Mouse (Mus musculus): ENCODE results near the gene Gm45753.

Gm45753 gene

GRCm38 (mm10) chr8:45274317-45274716 is 33.9 kb downstream of the Gm45753 start:
- DNase-seq (ENCODE audit: low spot score): no peak

DNA sequence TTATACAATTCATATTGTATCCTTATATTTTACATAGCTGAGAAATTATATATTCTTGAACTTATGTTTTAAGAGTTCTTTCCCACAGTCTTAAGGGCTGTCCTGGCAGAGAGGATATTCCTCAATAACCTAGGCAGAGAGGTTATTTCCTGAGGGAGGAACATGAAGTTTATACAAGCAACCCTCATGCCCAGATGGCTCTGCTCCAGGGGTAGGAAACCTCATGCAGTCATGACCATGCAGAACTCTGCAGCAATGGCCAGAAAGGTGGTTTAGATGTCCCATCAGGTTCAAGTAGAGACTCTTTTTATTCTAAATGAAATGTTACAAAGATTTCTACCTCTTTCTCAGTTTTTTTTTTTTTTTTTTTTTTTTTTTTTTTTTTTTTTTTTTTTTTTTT is 39.2 kb downstream of the Gm45753 start:
- no peak for DNase-seq (ENCODE audit: low spot score)

GRCm38 (mm10) chr8:45268485-45268884 is 39.8 kb downstream of the Gm45753 start:
- DNase-seq (ENCODE audit: low spot score): no peak

DNA sequence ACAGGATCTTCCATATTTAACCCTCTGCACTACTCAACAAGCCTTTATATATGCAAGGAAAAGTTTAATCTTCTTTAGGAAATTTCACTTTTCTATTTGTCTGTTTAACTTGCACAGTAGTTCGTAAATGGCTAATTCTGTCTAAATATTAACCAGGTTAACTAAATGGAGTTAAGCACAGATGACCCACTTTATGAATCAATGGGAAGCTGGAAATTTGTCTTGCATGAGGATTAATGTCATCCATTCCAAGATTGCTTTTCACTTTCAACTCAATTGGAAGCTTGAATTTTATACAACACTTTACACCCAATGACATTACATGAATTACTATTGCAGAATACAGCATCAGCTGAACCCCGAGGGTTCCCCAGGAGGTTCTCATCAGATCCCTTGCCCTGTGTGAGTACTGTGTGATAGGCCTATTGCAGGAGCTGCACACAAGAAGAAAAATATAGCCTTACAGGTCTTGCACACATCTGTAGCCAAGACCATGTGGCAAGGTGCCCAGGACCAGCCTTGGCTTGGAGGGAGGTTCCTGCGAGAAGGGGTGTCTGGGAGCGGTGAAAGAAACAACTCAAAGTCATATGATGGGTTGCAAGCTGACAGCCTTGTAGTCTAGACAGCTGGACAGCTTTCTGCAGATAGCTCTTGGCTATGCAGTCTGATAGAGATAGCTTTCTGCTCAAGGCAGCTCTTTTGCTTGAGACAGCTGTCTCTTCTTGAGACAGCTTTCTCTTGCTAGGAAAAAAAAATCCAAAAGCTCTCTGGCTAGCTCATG is 40.5 kb downstream of the Gm45753 start:
- no peak for DNase-seq (ENCODE audit: low spot score)

DNA sequence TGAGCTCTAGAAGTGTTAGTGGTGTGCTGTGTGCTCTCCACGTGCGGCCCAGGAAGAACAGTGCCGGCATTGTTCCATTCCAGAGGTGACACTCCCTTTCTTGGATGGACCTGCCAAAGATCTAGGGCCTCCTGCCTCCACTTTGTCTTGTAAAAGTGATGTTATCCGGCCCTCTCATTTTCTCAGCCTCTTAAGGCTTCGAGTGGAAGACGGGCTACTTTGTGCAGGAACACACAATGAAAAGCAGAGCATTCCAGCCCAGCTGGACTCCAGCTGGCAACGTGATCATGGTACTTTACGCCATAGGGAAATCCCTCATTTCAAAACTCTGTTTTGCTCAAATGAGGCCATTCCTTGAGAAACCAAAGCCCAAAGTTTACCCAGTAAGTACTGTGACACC is 41.3 kb downstream of the Gm45753 start:
- DNase-seq (ENCODE audit: low spot score): peak; percentile 67

DNA sequence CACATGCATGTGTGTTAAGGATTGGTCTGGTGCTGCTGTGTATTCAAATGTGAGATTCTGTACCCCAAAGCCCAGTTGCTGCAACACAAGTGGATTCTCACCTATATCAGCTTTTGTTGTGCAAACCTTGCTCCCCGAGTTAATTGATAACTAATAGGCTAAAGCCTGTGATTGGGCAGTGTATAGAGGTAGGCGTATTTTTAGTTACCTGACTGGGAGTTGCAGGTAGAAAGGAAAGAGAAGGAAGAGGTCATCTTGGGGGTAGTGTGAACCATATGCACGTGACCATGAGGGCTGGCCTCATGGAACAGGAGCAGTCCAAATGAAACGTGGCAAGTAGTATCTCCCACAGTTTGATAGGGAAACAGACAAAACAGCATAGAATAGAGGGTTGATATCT is 43.3 kb downstream of the Gm45753 start:
- no peak for DNase-seq (ENCODE audit: low spot score)

DNA sequence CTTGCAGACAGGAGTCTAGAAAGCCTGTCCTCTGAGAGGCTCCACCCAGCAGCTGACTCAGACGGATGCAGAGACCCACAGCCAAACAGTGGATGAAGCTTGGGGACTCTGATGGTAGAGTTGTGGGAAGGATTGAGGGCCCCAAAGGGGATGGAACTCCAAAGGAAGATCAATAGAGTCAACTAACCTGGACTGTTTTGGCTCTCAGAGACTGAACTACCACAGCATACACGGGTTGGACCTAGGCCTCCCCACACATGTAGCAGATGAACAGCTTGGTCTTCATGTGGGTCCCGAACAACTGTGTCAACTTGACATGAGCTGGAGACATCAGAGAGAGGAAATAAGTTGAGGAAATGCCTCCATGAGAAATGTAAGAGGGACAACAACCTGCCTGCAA is 45.4 kb downstream of the Gm45753 start:
- DNase-seq (ENCODE audit: low spot score): no peak

- no peak for DNase-seq (ENCODE audit: low spot score)
Observed at GRCm38 (mm10) chr8:45261920-45262319, 46.3 kb downstream of the Gm45753 start, which contains the start of gene F11. TSS of gene F11 (minus strand) at chr8:45262031.

DNA sequence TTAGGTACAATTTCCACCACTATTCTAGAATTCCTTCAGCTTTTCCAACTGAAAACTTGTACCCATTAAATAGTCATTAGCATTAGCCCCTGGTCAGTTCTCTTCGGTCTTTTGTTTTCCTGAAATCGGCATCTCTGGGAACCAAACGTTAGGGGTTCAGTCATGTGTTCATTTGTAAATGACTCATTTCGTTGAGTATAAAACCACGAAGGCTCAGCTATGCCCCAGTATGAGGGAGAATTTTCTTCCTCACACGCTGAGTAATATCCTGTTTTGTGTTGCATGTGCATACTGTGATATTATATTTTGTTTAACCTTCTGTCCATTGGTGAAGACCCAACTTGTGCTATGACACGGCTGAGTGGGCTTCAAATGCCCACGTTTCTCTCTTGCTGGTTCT is 49.8 kb downstream of the Gm45753 start:
- no peak for DNase-seq (ENCODE audit: low spot score)

DNA sequence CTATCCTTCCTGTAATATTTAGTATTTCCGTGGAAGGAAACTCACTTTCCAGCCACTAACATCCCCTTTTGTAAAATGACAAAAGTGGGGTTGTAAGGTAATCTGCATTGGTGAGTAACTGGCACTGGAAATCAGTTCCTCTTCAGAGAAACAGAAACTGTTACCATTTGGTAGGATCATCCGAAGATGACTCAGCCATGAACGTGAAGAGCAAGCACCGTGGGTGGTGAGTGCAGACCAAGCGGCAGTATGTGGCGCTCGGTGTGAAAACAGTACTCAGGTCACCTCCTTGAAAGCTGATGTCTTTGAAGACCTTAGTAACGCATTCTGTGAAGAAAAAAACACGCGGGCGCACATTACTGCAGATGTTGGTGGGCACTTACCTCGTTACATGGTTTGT is 53.2 kb downstream of the Gm45753 start:
- DNase-seq (ENCODE audit: low spot score): no peak

DNA sequence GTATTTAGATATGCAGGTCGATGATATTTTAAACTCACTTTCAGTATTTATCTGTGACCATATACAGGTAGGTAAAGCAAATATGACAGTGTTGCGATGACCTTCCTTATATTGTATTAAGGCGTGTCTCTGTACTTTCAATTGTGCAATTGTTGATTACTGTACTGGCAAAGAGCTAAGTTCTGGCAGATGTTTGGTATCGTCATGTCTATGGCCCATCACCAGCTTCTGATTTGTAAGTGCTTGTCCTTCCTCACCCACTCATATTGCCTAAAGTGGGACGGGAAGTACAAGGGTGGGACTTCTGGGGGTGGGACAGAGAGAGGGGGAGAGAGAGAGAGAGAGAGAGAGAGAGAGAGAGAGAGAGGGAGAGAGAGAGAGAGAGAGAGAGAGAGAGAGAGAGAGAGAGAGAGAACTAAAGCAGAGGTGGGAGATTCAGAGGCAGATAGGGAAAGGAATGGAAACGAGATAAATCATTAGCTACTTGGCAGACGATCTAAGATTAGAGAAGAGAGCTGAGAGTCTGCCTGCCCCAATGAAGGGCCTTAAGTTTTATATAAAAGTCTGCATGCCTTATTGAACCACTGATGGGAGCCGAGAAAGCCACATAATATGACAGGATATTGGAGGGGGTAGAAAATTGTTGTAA is 53.9 kb downstream of the Gm45753 start:
- no peak for DNase-seq (ENCODE audit: low spot score)

DNA sequence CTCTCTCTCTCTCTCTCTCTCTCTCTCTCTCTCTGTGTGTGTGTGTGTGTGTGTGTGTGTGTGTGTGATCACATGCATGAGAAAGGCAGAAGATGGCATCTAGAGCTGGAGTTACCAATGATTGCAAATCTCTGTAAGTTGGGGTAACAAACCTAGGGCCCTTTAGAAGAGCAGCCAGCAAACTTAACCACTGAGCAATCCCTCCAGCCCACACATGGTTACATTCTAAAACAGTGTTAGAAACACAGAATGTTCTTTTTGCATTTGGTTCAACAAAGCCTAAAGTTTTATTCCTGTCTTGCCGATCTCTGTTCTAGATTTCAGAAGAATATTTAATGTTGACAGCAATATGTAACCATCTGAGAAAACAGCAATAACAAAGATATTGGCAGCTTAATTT is 54.7 kb downstream of the Gm45753 start:
- no peak for DNase-seq (ENCODE audit: low spot score)

DNA sequence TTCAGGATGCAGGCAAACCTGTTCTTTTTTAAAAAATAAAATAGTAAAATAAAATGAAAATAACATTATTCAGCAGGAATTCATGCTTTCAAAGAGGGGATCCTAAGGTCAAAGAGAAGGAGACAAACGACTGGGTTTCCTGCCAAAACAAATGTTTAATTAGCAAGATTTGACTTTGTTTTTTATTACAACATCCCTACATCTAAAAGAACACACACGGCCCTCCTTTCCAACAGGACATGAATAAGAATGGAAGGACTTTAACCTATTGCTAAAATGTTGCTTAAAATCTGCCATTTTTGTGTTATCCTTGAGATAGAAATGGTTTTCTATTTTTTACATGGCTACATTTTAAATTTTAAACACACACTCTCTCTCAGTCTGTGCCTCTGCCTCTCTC is 55.2 kb downstream of the Gm45753 start:
- DNase-seq (ENCODE audit: low spot score): no peak

DNA sequence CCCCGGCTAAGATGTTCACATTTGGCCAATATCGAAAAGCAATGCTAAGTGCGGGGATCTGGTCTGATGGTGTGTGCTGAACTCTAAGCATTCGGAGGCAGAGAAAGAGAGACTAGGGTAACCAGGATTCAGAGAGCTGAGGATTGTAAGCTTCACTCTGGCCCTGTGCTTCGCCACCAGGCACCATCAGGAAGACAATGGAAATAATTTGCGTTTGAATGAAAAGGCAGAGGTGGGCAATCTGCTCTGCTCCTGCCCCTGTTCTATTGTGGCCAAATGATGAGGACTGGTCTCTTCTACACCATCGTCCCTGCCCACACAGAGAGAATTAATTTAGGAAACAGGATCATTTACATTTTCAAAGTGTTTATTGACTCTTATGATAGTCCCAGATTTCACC is 62.0 kb downstream of the Gm45753 start:
- no peak for DNase-seq (ENCODE audit: low spot score)

GRCm38 (mm10) chr8:45239363-45239762 is 68.9 kb downstream of the Gm45753 start:
- no peak for DNase-seq (ENCODE audit: low spot score)

GRCm38 (mm10) chr8:45238282-45238681 is 70.0 kb downstream of the Gm45753 start:
- peak; percentile 37 for DNase-seq (ENCODE audit: low spot score)

- peak; percentile 30 for DNase-seq (ENCODE audit: low spot score)
Observed at GRCm38 (mm10) chr8:45236164-45236912, 71.9 kb downstream of the Gm45753 start.

DNA sequence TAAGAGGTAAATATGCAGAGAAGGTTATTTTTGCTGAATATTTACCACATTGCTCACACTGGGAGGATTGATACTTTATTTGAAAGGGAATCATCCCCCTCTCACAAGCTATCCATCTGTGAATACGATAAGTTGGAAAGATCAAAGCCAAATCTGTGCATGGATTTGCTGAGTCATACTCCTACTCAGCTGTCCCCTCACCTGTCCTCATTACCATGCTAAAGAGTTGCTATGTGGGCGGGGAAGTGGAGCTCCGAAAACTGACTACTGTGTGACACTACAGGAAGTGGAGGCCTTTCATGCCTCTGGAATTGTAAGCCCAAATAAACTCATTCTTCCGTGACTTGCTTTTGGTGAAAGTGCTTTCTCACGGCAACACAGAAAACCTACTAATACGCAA is 73.0 kb downstream of the Gm45753 start:
- no peak for DNase-seq (ENCODE audit: low spot score)

GRCm38 (mm10) chr8:45233256-45233655 is 75.0 kb downstream of the Gm45753 start:
- DNase-seq (ENCODE audit: low spot score): no peak

Measured in lung, postnatal 25 days (tissue).